ENCODE assay signal across 20 mouse cellular contexts in genomic region chr14:45806726-45807280, GRCm38 (mm10).
DNase-seq lines count a peak whose midpoint lies in the region; ATAC-seq and TF ChIP-seq lines count a peak whose summit lies in the region.
"Had no signal": no experiment of that assay in that cellular context is flagged by ENCODE, and none has a peak within 500 bp of the region (broad histone marks: within the 10 kb centered on the region; RNA-seq: fewer than 3 reads in every experiment).

No protein-coding gene starts in this region.

- no peak for TF ChIP-seq POLR2A in thymus, adult 2 months (IDR thresholded peaks at IDR 0.05; ENCODE audit: control insufficient read depth, extremely low read depth, insufficient read depth, low read length, poor library complexity)

- no peaks in the 10 kb centered on the region for H3K9me3 ChIP-seq in forebrain, embryonic 13.5 days (replicated peaks)
- H3K9me3 ChIP-seq: embryonic facial prominence, embryonic 13.5 days; heart, embryonic 12.5 days; hindbrain, embryonic 13.5 days; intestine, embryonic 15.5 days; limb, embryonic 10.5 days had no signal

- no peaks in the 10 kb centered on the region for H3K27me3 ChIP-seq in thymus, adult 2 months (ENCODE audit: control insufficient read depth, insufficient read depth, low read length)
- no peaks in the 10 kb centered on the region for H3K27me3 ChIP-seq in forebrain, embryonic 13.5 days
- H3K27me3 ChIP-seq: embryonic facial prominence, embryonic 13.5 days; heart, embryonic 12.5 days; hindbrain, embryonic 13.5 days; intestine, embryonic 15.5 days; megakaryocyte, embryonic 14.5 days had no signal

- 93% methylated on average over 7 of the region's 7 CpGs for WGBS in thymus, adult 2 months
- WGBS in forebrain, embryonic 13.5 days = 87% methylated on average over 7 of the region's 7 CpGs

- H3K4me2 ChIP-seq in forebrain, embryonic 13.5 days = no peak overlapping the region
- H3K4me2 ChIP-seq: embryonic facial prominence, embryonic 13.5 days; heart, embryonic 12.5 days; hindbrain, embryonic 13.5 days; intestine, embryonic 15.5 days had no signal

- no peak overlapping the region for H3K4me3 ChIP-seq in thymus, adult 2 months (ENCODE audit: control insufficient read depth, insufficient read depth, low read length)
- H3K4me3 ChIP-seq in forebrain, embryonic 13.5 days = no peak overlapping the region
- H3K4me3 ChIP-seq: embryonic facial prominence, embryonic 13.5 days; gastrocnemius, adult 2 months; heart, embryonic 12.5 days; hindbrain, embryonic 13.5 days; intestine, embryonic 15.5 days; layer of hippocampus, adult 2 months; limb, embryonic 10.5 days; megakaryocyte, embryonic 14.5 days had no signal

- H3K4me1 ChIP-seq in thymus, adult 2 months (replicated peaks; ENCODE audit: control insufficient read depth, insufficient read depth, low read length) = no peaks in the 10 kb centered on the region
- no peaks in the 10 kb centered on the region for H3K4me1 ChIP-seq in forebrain, embryonic 13.5 days
- H3K4me1 ChIP-seq: embryonic facial prominence, embryonic 13.5 days; hindbrain, embryonic 13.5 days; megakaryocyte, embryonic 14.5 days had no signal

- no peak overlapping the region for H3K27ac ChIP-seq in thymus, adult 2 months (ENCODE audit: control insufficient read depth, insufficient read depth, low read length)
- no peak overlapping the region for H3K27ac ChIP-seq in forebrain, embryonic 13.5 days
- H3K27ac ChIP-seq: embryonic facial prominence, embryonic 13.5 days; gastrocnemius, adult 2 months; hindbrain, embryonic 13.5 days; intestine, embryonic 15.5 days; layer of hippocampus, adult 2 months; limb, embryonic 10.5 days had no signal

- intact Hi-C loops in heart, postnatal 10 days (cut with DNase I) = no loop called here
- intact Hi-C loops in left cerebral cortex, postnatal 4 days (cut with DNase I) = no loop called here
- intact Hi-C loops in left cerebral cortex, postnatal 14 days (cut with DNase I) = no loop called here

- no peak for ATAC-seq in forebrain, embryonic 13.5 days
- ATAC-seq: intestine, embryonic 15.5 days; liver, postnatal 0 days; midbrain, embryonic 16.5 days had no signal

- no peak overlapping the region for H3K9ac ChIP-seq in forebrain, embryonic 13.5 days
- H3K9ac ChIP-seq: embryonic facial prominence, embryonic 13.5 days; heart, embryonic 12.5 days; hindbrain, embryonic 13.5 days; intestine, embryonic 15.5 days; liver, postnatal 0 days had no signal

- DNase-seq in heart, adult 11 months = peak; percentile 4
- DNase-seq in heart, postnatal 10 days = no peak
- peak; percentile 9 for DNase-seq in left cerebral cortex, postnatal 4 days
- no peak for DNase-seq in left cerebral cortex, postnatal 14 days (ENCODE audit: low spot score in 2 of 2)
- peak; percentile 58 for DNase-seq in adrenal gland, postnatal 14 days
- no peak for DNase-seq in thymus, adult 2 months
- DNase-seq: B cell, adult 2 months; cerebellum, adult 9-10 months; gastrocnemius, adult 2 months; liver, postnatal 0 days; right cerebral cortex, postnatal 25 days had no signal

- H3K36me3 ChIP-seq in thymus, adult 2 months (ENCODE audit: control insufficient read depth, insufficient read depth, low read length) = no peaks in the 10 kb centered on the region
- H3K36me3 ChIP-seq in forebrain, embryonic 13.5 days (ENCODE audit: poor library complexity, severe bottlenecking) = no peaks in the 10 kb centered on the region
- H3K36me3 ChIP-seq: embryonic facial prominence, embryonic 13.5 days; heart, embryonic 12.5 days; hindbrain, embryonic 13.5 days; intestine, embryonic 15.5 days; limb, embryonic 10.5 days had no signal

- no peak for TF ChIP-seq CTCF in thymus, adult 2 months (IDR thresholded peaks at IDR 0.05; ENCODE audit: borderline replicate concordance, control insufficient read depth, extremely low read depth, insufficient read depth, low read length, poor library complexity)

Comparison
In these comparisons a context has a peak if more than half of its experiments do, and no peak if none do; other contexts are left out.
1. DNase-seq: peak in heart, adult 11 months (single experiment), left cerebral cortex, postnatal 4 days (single experiment) and adrenal gland, postnatal 14 days (single experiment); none in heart, postnatal 10 days (0 of 2), left cerebral cortex, postnatal 14 days (0 of 2) and thymus, adult 2 months (single experiment).